Mouse (Mus musculus): ENCODE results near the gene Gm49368.
"Not testable (repeated sequence)": the region's sequence is repeated elsewhere in the genome, so short reads cannot be mapped to it uniquely, and the experiment has no call there.

The Gm49368 gene

GRCm38 (mm10) chr7:128062456-128062855 lies at the start of gene Gm49368, which contains the start of gene Itgam:
Gm49368 (plus strand) TSS chr7:128062683.
Itgam (plus strand) TSS chr7:128062640.
- no peak for DNase-seq

DNA sequence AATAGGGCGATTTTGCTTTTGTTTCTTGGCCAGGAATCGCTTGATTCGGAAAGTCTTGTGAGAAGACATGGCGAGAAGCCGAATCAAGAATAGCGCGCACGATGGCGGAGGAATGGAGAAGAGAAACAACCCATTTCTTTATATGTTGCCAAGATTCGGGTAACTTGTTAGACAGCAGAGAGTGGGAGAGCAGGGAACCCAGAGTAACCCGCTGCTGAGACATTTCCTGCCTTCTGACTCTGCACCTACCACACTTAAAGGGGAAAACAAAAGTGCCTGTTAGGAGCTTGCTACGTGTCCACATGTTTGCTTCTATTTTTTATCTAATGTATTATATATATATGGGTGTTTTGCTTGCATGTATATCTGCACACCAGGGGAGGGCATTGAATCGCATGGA lies 49.4 kb upstream of the Gm49368 start:
- DNase-seq: no peak

DNA sequence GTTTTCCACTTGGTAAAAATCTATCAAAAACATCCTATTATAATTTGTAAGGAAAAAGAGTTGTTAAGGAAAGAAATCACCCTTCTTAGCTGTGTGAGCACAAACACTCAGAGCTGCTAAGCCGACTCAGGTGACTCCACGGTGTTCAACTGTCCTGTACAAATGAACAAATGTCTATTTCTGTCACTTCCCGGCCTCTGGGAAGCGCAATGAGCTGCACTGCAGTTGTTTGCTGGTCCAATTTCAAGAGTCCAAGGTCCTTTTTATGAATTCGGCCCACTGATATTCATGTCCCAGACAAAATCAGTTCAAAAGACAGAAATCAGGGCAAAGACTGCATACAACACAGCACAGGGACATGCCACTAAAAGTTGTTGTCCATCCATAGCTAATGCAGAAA lies 46.3 kb upstream of the Gm49368 start:
- DNase-seq: not testable (repeated sequence)

GRCm38 (mm10) chr7:128016650-128017049 lies 45.8 kb upstream of the Gm49368 start:
- DNase-seq: no peak

GRCm38 (mm10) chr7:128018275-128018674 lies 44.2 kb upstream of the Gm49368 start:
- DNase-seq: no peak

DNA sequence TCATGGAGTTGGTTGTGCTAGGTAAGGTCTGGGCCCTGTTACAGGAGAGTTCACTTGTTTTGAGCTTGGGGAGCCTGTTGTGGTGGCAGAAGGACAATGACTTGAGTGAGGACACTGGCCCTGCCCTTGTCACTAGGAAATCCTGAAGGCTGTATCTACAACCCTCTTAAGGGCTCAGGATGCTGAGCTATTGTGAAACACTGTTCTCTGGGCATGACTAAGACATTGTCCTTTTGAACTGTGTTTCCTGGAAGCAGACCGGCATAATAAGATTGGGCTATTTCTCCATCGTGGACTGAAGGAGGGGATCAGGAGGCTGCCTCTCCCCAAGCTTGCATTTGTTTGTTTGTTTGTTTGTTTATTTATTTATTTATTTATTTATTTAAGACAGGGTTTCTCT lies 43.3 kb upstream of the Gm49368 start:
- DNase-seq: no peak

- no peak for DNase-seq
Observed at GRCm38 (mm10) chr7:128022974-128023373, 39.5 kb upstream of the Gm49368 start.

DNA sequence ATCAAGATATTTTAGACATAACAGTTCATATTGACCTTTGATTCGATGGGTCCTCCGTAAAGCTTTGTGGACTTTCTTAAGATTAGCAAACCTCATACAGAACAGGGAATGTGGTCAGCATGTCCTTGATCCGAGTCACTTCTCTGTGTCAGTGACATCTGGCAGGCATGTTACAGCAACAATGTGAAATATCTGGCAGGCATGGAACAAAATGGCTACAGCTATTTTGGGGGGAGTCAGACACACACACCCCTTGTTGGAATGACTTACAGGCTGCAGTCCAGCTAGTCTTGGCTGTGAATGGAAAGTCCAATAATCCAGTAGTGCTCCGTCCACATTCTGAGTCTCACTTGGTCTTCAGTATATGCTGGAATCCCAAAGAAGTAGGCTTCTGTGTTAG lies 38.9 kb upstream of the Gm49368 start:
- DNase-seq: no peak

- DNase-seq: no peak
Observed at GRCm38 (mm10) chr7:128024364-128024763, 38.1 kb upstream of the Gm49368 start.

DNA sequence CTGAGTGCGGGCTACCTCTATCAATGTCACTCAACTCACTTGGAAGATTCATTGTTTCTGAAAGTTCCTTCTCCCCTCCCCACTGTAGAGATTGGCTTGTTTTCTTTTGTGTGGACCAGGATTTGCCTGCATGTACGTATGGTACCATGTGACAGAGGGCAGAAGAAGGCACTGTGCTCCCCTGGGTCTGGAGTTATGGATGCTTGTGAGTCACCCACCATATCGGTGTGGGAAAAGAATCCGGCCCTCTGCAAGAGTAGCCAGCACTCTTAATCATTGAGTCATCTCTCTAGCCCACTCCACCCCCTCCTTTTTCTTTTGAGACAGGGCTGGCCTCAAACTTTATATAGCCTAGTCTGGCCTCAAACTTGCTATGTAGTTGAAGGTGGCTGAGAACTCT lies 37.6 kb upstream of the Gm49368 start:
- DNase-seq: no peak

GRCm38 (mm10) chr7:128025381-128025780 lies 37.1 kb upstream of the Gm49368 start:
- DNase-seq: no peak

DNA sequence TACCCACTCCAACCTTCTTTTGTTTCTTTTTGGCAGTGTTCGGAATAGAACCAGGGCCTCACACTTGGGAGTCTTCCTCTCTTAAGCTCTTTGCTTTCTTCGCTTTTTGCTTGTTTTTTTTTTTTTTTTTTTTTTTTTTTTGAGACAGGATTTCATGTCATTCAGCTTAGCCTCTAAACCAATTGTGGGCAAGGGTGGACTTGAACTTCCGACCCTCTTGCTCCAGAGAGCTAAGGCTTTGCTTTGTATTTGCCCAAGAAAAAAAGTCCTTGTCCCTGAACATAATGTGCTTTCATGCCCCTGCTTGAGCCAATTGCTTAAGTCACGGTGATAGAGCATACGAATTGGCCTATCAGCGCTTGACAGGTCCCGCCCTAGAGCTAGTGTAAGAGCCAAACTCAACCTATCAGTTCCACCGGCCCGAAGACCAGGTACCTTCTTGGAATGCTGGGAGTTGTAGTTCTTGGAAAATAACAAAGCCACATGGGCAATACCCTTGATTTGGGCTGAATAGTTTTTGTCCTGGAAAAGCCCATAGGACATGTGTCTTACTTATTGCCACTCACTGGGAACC lies 31.0 kb upstream of the Gm49368 start:
- DNase-seq: no peak

DNA sequence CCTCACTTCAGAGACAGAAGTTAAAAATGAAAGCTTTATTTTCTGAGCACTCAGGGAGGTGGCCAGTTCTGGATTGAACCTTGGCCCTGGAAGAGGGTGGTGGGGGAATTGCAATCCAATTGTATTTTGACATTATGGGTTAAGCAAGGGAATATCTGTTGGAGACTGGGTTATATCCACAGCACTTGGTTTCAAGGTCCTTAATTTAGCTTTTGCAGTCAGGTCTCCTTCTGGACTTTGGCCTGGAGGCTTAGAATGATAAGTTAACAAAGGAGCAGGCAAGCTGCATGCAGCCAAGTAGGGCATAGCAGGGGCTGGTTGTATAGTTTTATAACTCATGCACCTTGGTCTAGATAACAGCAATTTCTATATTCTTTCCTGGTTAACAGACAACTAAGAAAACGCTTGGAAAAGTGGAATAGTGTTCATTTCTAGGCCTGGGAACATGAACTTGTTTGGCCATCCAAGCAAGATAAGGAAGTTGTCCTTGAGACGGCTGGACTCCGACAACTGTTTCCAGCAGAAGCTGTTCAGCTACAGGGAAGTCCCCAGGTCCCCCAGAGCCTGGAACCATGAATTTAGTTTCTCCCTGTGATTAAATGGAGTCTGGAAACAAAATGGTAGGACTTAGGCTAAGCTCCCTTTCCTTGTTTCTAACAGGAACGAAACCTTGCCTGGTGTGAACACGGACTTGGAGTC lies 30.0 kb upstream of the Gm49368 start:
- DNase-seq: no peak

DNA sequence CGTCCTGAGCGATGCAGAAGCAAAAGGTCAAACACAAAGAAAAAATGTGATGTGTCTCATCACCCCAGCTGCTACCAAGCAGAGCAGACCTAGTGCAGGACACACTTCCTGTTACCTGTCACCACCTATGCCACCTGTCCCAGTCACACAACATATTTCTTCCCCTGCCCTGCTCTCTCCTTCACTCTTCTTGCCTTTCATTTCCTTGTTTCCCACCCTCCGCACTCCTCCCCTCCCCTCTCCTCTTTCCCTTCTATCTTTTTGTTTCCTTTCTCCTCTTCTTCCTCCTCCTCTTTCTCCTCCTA lies 29.5 kb upstream of the Gm49368 start:
- DNase-seq: no peak

DNA sequence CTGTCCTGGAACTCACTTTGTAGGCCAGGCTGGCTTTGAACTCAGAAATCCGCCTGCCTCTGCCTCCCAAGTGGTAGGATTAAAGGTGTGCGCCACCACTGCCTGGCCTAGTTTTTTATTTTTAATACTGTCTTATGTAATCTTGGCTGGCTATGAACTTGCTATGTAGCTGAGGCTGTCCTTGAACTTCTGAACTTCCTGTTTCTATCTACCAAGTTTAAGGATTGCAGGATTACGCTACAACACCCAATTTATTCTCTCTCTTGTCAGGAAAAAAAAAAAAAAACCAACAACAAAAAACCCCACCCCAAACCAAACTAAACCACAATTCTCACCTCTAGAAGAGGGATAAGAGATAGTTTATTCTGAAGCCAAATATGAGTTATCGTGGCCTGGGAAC lies 28.9 kb upstream of the Gm49368 start:
- DNase-seq: no peak

GRCm38 (mm10) chr7:128042161-128042820 lies 20.2 kb upstream of the Gm49368 start:
- not testable (repeated sequence) for DNase-seq

- no peak for DNase-seq
Observed at GRCm38 (mm10) chr7:128044142-128044785, 18.2 kb upstream of the Gm49368 start.

DNA sequence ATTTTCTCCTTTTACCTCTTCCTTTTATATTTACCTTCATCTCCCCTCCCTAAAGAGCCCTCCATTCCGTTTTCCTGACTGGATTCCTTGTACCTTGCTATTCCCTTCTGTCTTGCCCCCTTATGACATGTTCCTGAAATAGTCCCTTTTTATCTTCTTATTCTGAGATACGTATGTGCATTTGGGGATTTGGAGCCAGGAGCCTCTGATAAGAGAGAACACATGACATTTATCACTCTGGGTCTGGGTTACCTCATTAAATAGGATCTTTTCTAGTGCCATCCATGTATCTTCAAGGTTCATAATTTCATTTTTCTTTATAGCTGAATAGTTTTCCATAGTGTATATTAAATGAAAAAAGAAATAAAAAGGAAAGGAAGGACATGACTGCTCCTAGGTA lies 16.8 kb upstream of the Gm49368 start:
- no peak for DNase-seq

DNA sequence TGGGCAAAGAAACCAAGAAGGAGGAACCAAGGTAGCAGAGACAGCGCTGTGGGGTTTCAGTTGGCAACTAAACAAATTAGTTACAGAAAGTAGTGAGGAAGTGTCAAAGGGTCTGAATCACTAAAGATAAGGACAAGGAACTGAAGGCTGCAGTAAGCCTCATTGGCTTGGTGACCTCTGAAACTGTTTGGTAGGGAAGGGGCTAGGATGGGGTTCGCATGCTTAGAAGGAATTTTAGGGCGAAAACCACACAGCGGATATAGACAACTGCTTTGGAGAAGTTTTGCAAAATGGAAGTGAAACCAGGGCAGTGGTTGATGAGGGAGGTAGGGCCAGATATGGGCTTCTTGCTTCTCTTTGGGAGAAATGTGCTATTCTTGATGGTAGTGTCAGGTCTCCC lies 13.7 kb upstream of the Gm49368 start:
- no peak for DNase-seq

DNA sequence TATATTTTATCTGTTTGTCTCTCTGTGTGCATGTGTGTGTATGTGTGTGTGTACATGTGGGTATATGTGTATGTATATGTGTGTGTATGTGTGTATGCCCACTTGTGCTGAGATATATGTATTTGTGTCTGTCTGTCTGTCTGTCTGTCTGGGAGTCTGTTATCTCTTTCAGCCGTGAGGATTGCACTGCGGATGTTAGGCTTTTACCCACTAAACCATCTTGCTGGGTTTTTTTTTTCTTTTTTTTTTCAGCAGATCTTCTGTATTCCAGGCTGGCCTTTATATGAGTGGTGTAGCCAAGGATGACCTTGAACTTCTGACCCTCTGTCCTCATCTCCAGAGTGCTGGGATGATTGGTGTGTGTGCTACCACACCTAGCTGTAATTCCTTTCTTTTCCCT lies 13.2 kb upstream of the Gm49368 start:
- DNase-seq: no peak

- no peak for DNase-seq
Observed at GRCm38 (mm10) chr7:128050739-128051138, 11.7 kb upstream of the Gm49368 start.

DNA sequence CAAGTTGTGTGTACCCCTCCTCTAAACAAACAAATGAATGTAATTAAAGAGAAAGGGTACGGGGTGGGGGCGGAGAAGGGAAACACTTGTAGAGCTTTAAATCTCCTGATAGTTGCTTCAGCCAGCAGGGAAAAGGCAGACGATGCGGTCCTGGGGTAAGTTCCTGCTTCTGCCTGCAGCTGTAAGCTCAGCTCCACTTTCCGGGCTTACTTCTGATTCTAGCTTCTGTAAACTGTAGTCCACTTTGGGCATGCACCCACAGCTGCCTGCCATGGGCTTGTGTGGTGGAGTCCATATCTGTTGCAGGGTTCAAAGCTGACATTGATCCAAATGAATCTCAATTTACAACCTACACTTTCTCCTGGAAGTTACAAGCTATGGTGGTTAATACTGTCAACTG lies 9.4 kb upstream of the Gm49368 start:
- no peak for DNase-seq

DNA sequence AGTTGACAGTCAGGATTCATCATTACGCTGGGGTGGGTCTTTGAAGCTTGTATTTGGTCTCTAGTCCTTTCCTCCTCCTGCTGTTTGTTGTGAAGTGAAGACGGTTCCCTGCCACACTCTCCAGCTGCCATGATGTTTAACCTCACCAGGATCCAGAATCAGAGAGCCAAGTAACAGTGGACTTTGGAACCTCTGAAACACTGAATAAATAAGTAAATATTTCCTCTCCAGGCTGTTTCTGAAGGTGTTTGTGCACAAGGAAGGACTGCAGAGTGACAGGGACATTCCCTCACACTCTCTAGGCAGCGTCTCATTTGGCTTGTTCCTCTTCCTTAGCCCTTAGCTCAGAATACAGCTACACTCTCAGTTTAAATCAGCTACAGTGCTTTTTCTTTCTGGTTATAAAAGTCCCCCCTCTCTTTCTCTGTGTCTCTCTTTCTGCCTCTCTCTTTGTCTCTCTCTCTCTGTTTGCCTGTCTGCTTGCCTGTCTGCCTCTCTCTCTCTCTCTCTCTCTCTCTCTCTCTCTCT lies 5.5 kb upstream of the Gm49368 start:
- DNase-seq: no peak

DNA sequence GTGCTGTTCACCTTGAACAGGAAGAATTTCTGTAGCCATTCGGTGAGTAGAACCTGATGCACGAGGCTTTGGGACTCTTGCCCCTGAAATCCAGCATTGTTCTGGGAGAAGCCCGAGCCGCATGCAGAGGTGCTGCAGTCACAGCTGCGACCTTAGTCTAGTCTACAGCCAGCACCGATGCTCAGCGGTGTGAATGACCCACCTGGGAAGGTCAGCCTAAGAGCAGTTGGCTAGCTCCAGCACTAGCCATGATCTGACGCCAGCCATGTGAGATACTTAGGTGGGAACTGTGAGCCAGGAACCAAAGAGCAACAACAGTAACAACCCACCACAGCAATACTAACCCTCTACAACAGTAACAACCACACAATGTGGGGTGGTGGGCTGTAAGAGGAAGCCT lies 4.6 kb upstream of the Gm49368 start:
- no peak for DNase-seq

Data from cerebellum, adult 9-11 months (tissue).